Mouse (Mus musculus) bone marrow macrophage, adult 2 months (primary cell): ENCODE data around the gene Rasd1.

ENCODE experiments used
- CTCF ChIP-seq: IDR thresholded peaks from 2 replicates; pipeline ENCODE4 v1.5.1; 2012; ENCODE audit warnings: low read depth, mild to moderate bottlenecking, low read length, moderate library complexity
- POLR2A ChIP-seq: IDR thresholded peaks from 2 replicates; pipeline ENCODE4 v1.6.1; 2012; ENCODE audit warnings: mild to moderate bottlenecking, low read depth, low read length, borderline replicate concordance

DNA sequence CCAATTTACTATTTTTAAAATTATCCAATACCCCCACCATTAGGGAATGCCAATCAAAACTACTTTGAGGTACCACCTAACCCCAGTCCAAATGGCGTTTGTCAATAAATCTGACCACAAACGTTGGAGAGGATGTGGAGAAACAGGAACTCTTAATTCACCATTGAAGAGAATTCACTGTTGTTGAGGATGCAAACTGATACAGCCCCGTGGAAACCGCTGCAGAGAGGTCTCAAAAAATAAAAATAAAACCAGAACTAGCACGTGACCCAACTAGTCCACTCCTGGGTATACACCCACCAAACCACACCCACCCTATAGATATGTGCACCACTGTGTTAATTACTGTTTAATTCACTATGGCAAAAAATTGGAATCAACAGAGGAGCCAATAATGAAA lies 44.4 kb downstream of the Rasd1 start:
- TF ChIP-seq POLR2A (no peak), CTCF (no peak)
